Mouse (Mus musculus) midbrain, embryonic 14.5 days (tissue): Measurements from ENCODE around the gene Pptc7. TPM values are rescaled to one million over a fixed set of nuclear protein-coding genes. Genes with fewer than 3 reads are reported as not detected.

Source experiments
- ATAC-seq: fragments of 200-750 bp; cut with Nextera tagmentation; 2 replicates; pipeline ENCODE4 v1.8.0; 2017; ENCODE audit warnings: moderate number of reproducible peaks, moderate library complexity; ENCODE audit not compliant: low FRiP score, low TSS enrichment
- DNase-seq: peaks from one replicate; pipeline ENCODE4 v3.0.0-alpha.2; 2015
- H3K27ac ChIP-seq: fragments of 300-500 bp; sonication (generic); replicated peaks from 2 replicates; pipeline ENCODE4 v1.5.1; 2014; ENCODE audit warnings: mild to moderate bottlenecking, low read depth, low read length, moderate library complexity
- H3K27me3 ChIP-seq: fragments of 300-500 bp; sonication (generic); 2 replicates; pipeline ENCODE4 v1.6.1; 2014; ENCODE audit warnings: low read length, control low read depth, mixed read lengths; ENCODE audit not compliant: control insufficient read depth, insufficient read depth
- H3K36me3 ChIP-seq: fragments of 300-500 bp; sonication (generic); 2 replicates; pipeline ENCODE4 v1.6.1; 2014; ENCODE audit warnings: low read length, control low read depth; ENCODE audit not compliant: control insufficient read depth, insufficient read depth
- H3K4me1 ChIP-seq: fragments of 300-500 bp; sonication (generic); 2 replicates; pipeline ENCODE4 v1.6.1; 2014; ENCODE audit warnings: mild to moderate bottlenecking, antibody characterized with exemption, low read length, control low read depth; ENCODE audit not compliant: control insufficient read depth, insufficient read depth
- H3K4me2 ChIP-seq: fragments of 300-500 bp; sonication (generic); 2 replicates; pipeline ENCODE4 v1.6.1; 2014; ENCODE audit warnings: mild to moderate bottlenecking, low read length, moderate library complexity
- H3K4me3 ChIP-seq: fragments of 300-500 bp; sonication (generic); replicated peaks from 2 replicates; pipeline ENCODE4 v1.5.1; 2014; ENCODE audit warnings: low read depth, low read length
- H3K9ac ChIP-seq: fragments of 300-500 bp; sonication (generic); replicated peaks from 2 replicates; pipeline ENCODE4 v1.6.1; 2014; ENCODE audit warnings: mild to moderate bottlenecking, low read length, moderate library complexity
- H3K9me3 ChIP-seq: fragments of 300-500 bp; sonication (generic); 2 replicates; pipeline ENCODE4 v1.6.1; 2016; ENCODE audit warnings: low read length, control low read depth, mixed read lengths; ENCODE audit not compliant: control insufficient read depth
- WGBS: fragments of 180-500 bp; shearing (Covaris S2); extraction: QIAGEN DNeasy Blood & Tissue Kit; methylation state at CpG from one replicate; pipeline ENCODE4 v1.1.7; 2014; 5-methylcytosine and 5-hydroxymethylcytosine counted together
- polyA plus RNA-seq: library from polyadenylated mRNA; unstranded; fragments of >200 nt; fragmentation: Nextera tagmentation; extraction: Ambion mirVana; gene quantifications from 2 replicates; pipeline ENCODE4 v1.2.1, GENCODE M21; 2014

Pptc7 gene
- polyA plus RNA-seq, 1 experiment from 2014 or later, result 9.1 TPM

- Histone ChIP-seq H3K4me2 (no peak overlapping the region), H3K36me3 (no peaks in the 10 kb centered on the region), H3K4me1 (no peaks in the 10 kb centered on the region), H3K27me3 (no peaks in the 10 kb centered on the region), H3K4me3 (no peak overlapping the region), H3K27ac (no peak overlapping the region), H3K9ac (no peak overlapping the region), H3K9me3 (no peaks in the 10 kb centered on the region)
- DNase-seq (peak; percentile 91), ATAC-seq (no peak)
- WGBS, result 11% methylated on average over 5 of the region's 5 CpGs
Measured at GRCm38 (mm10) chr5:122344260-122344659, 60.1 kb downstream of the Pptc7 start.

- ATAC-seq (no peak), DNase-seq (no peak)
- H3K4me1 ChIP-seq, result no peaks in the 10 kb centered on the region
- no peak overlapping the region for H3K4me3 ChIP-seq
- WGBS, result 76% methylated on average over 4 of the region's 4 CpGs
- no peak overlapping the region for H3K4me2 ChIP-seq
- H3K27ac ChIP-seq, result no peak overlapping the region
- H3K9me3 ChIP-seq, result no peaks in the 10 kb centered on the region
- H3K36me3 ChIP-seq, result no peaks in the 10 kb centered on the region
- H3K9ac ChIP-seq, result no peak overlapping the region
- no peaks in the 10 kb centered on the region for H3K27me3 ChIP-seq
Measured at GRCm38 (mm10) chr5:122345777-122346176, 61.6 kb downstream of the Pptc7 start.

- 2% methylated on average over 51 of the region's 51 CpGs for WGBS
- Histone ChIP-seq H3K27ac (peak within 1 kb of the TSS; percentile 83), H3K9ac (peak within 1 kb of the TSS; percentile 74), H3K4me2 (peak within 1 kb of the TSS; percentile 77), H3K36me3 (peaks cover 7% of the 10 kb centered on the region; the same call in 1 of the 2 replicates), H3K27me3 (no peaks in the 10 kb centered on the region), H3K4me3 (peak within 1 kb of the TSS; percentile 67), H3K4me1 (peaks cover 7% of the 10 kb centered on the region), H3K9me3 (no peaks in the 10 kb centered on the region)
- peak; percentile 94 for ATAC-seq
- peak; percentile 100 for DNase-seq
Measured at GRCm38 (mm10) chr5:122353807-122354491, 69.8 kb downstream of the Pptc7 start, which contains the start of the genes Rad9b and Vps29. Gene Rad9b (minus strand): TSS chr5:122354233. Gene Vps29 (plus strand): TSS chr5:122354369.

GRCm38 (mm10) chr5:122354492-122355067 lies 70.4 kb downstream of the Pptc7 start:
- peak overlapping the region; percentile 74 for H3K9ac ChIP-seq
- no peaks in the 10 kb centered on the region for H3K27me3 ChIP-seq
- ATAC-seq, result peak; percentile 55; the same call in 1 of the 2 replicates
- H3K36me3 ChIP-seq, result peaks cover 10% of the 10 kb centered on the region
- DNase-seq, result no peak
- no peaks in the 10 kb centered on the region for H3K9me3 ChIP-seq
- under 1% methylated on average over 56 of the region's 57 CpGs for WGBS
- peaks cover 7% of the 10 kb centered on the region for H3K4me1 ChIP-seq
- peak overlapping the region; percentile 59 for H3K4me2 ChIP-seq
- H3K4me3 ChIP-seq, result peak overlapping the region; percentile 67
- peak overlapping the region; percentile 83 for H3K27ac ChIP-seq

- peak; percentile 47 for DNase-seq
- peak within 1 kb of the TSS; percentile 68 for H3K4me3 ChIP-seq
- H3K4me1 ChIP-seq, result peaks cover 14% of the 10 kb centered on the region
- no peaks in the 10 kb centered on the region for H3K9me3 ChIP-seq
- peak within 1 kb of the TSS; percentile 78 for H3K4me2 ChIP-seq
- no peaks in the 10 kb centered on the region for H3K27me3 ChIP-seq
- H3K9ac ChIP-seq, result peak within 1 kb of the TSS; percentile 78
- peaks cover 47% of the 10 kb centered on the region for H3K36me3 ChIP-seq
- peak within 1 kb of the TSS; percentile 94 for H3K27ac ChIP-seq
- ATAC-seq, result peak; percentile 71
- under 1% methylated on average over 28 of the region's 46 CpGs for WGBS
Measured at GRCm38 (mm10) chr5:122371591-122372191, 87.5 kb downstream of the Pptc7 start, which contains the start of gene Gpn3. Gene Gpn3 (plus strand): TSS chr5:122371876.

- Histone ChIP-seq H3K27ac (peak within 1 kb of the TSS; percentile 94), H3K9ac (peak within 1 kb of the TSS; percentile 78), H3K4me1 (peaks cover 14% of the 10 kb centered on the region), H3K4me2 (peak within 1 kb of the TSS; percentile 78), H3K9me3 (no peaks in the 10 kb centered on the region), H3K36me3 (peaks cover 46% of the 10 kb centered on the region), H3K4me3 (peak within 1 kb of the TSS; percentile 68), H3K27me3 (no peaks in the 10 kb centered on the region)
- ATAC-seq, result peak; percentile 94
- peak; percentile 100 for DNase-seq
- under 1% methylated on average over 53 of the region's 53 CpGs for WGBS
Measured at GRCm38 (mm10) chr5:122372192-122372769, 88.1 kb downstream of the Pptc7 start, which contains the start of gene Fam216a. Gene Fam216a (minus strand): TSS chr5:122372364.

- H3K4me1 ChIP-seq, result peaks cover 14% of the 10 kb centered on the region
- peak overlapping the region; percentile 86 for H3K27ac ChIP-seq
- ATAC-seq (no peak), DNase-seq (no peak)
- H3K27me3 ChIP-seq, result no peaks in the 10 kb centered on the region
- peak overlapping the region; percentile 70 for H3K9ac ChIP-seq
- H3K4me2 ChIP-seq, result peak overlapping the region; percentile 78
- H3K36me3 ChIP-seq, result peaks cover 41% of the 10 kb centered on the region
- peak overlapping the region; percentile 68 for H3K4me3 ChIP-seq
- 8% methylated on average over 5 of the region's 5 CpGs for WGBS
- H3K9me3 ChIP-seq, result no peaks in the 10 kb centered on the region
Measured at GRCm38 (mm10) chr5:122372878-122373277, 88.7 kb downstream of the Pptc7 start.
